Mouse (Mus musculus): ENCODE data around the gene Card19.

DNA sequence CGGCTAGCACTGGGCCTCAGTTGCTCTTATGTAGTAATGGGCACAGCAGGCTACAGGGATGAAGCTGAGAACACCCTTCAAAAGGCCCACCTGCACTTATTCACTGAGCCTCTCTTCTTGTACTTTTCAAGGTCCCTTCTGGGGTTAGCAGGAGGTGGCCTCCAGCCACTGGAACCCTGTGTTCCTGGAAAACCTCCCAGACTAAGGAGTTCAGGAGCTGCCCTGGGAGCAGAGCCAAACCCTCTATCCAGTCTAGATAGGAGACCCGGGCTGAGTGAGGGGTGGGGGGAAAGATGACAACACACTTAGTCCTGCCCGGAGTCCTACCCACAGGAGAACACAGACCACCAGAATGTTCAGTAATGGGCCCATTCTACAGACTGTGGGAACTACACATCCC lies 30.2 kb upstream of the Card19 start:
- no peak for TF ChIP-seq CTCF (conservative IDR thresholded peaks at IDR 0.05; ENCODE audit: low read length)
- TF ChIP-seq POU5F1 (IDR thresholded peaks at IDR 0.05; ENCODE audit: borderline replicate concordance, low read length) = no peak
- TF ChIP-seq NANOG (IDR thresholded peaks at IDR 0.05; ENCODE audit: borderline replicate concordance, low read length) = no peak
